In genomic region chr19:37239096-37239495, GRCm38 (mm10) we compare ENCODE assay signal across 10 mouse cellular contexts. TPM values are rescaled to one million over a fixed set of nuclear protein-coding genes. Genes with fewer than 3 reads are reported as not detected.
A peak's percentile ranks its signal among the peaks of the same experiment; 100 is the strongest.
DNase-seq lines count a peak whose midpoint lies in the region; TF ChIP-seq lines count a peak whose summit lies in the region.
"Had no signal": no experiment of that assay in that cellular context is flagged by ENCODE, and none has a peak within 500 bp of the region (broad histone marks: within the 10 kb centered on the region; RNA-seq: fewer than 3 reads in every experiment).

No protein-coding gene starts in this region.

- DNase-seq in gastrocnemius, postnatal 10 days, result peak; percentile 29
- DNase-seq in gastrocnemius, postnatal 25 days, result no peak
- peak; percentile 70 for DNase-seq in testis, postnatal 10 days (ENCODE audit: low spot score)
- DNase-seq in testis, postnatal 14 days (ENCODE audit: low spot score), result no peak
- DNase-seq in kidney, postnatal 4 days, result peak; percentile 75 to 77
- DNase-seq in splenic B cell, adult 2 months (ENCODE audit: low read depth, low spot score), result peak; percentile 38
- no peak for DNase-seq in left cerebral cortex, postnatal 25 days (ENCODE audit: low spot score in 2 of 2)
- DNase-seq in left cerebral cortex, adult 2 months (ENCODE audit: extremely low spot score in 1 of 2, low spot score in 2 of 2), result no peak

- no peak overlapping the region for H3K27ac ChIP-seq in left cerebral cortex, adult 2 months
- H3K27ac ChIP-seq: heart, embryonic 15.5 days; neural tube, embryonic 12.5 days had no signal

- no peak overlapping the region for H3K4me3 ChIP-seq in left cerebral cortex, adult 2 months
- H3K4me3 ChIP-seq: heart, embryonic 15.5 days; neural tube, embryonic 12.5 days had no signal

- no peaks in the 10 kb centered on the region for H3K36me3 ChIP-seq in splenic B cell, adult 2 months (ENCODE audit: control insufficient read depth, insufficient read depth, low read length, poor library complexity, severe bottlenecking)
- H3K36me3 ChIP-seq: heart, embryonic 15.5 days; neural tube, embryonic 12.5 days had no signal

- H3K27me3 ChIP-seq in splenic B cell, adult 2 months (ENCODE audit: control insufficient read depth, insufficient read depth, low read length, poor library complexity, severe bottlenecking), result no peaks in the 10 kb centered on the region

- no peak for TF ChIP-seq CTCF in left cerebral cortex, adult 2 months (IDR thresholded peaks at IDR 0.05)

- intact Hi-C loops in left cerebral cortex, postnatal 25 days (cut with DNase I), result no loop called here
- intact Hi-C loops in left cerebral cortex, adult 2 months (cut with DNase I), result no loop called here

RNA-seq across cellular contexts. Expression of gene Cpeb3, which starts 30.7 kb away (rescaled TPM):
- 10 to 100 TPM; 30.4 to 32.3 TPM for total RNA-seq in gastrocnemius, postnatal 10 days (2021)
- total RNA-seq in gastrocnemius, postnatal 25 days (2021), result 10 to 100 TPM; 35.8 to 44.6 TPM
- 10 to 100 TPM; 78.9 to 83.5 TPM for total RNA-seq in left cerebral cortex, postnatal 25 days (2021)
- total RNA-seq in left cerebral cortex, adult 2 months (2021), result 10 to 100 TPM; 87.0 to 96.0 TPM

RNA-seq across cellular contexts. Expression of gene March5, which starts 31.8 kb away (rescaled TPM):
- 10 to 100 TPM; 56.7 to 66.6 TPM for total RNA-seq in gastrocnemius, postnatal 10 days (2021)
- 10 to 100 TPM; 70.3 to 72.6 TPM for total RNA-seq in gastrocnemius, postnatal 25 days (2021)
- total RNA-seq in left cerebral cortex, postnatal 25 days (2021), result 10 to 100 TPM; 85.1 to 90.4 TPM
- 10 to 100 TPM; 82.6 to 96.0 TPM for total RNA-seq in left cerebral cortex, adult 2 months (2021)

Comparison
In these comparisons a context has a peak if more than half of its experiments do, and no peak if none do; other contexts are left out.
1. DNase-seq: peak in gastrocnemius, postnatal 10 days (single experiment), testis, postnatal 10 days (single experiment), kidney, postnatal 4 days (2 of 2) and splenic B cell, adult 2 months (single experiment); none in gastrocnemius, postnatal 25 days (single experiment), testis, postnatal 14 days (single experiment), left cerebral cortex, postnatal 25 days (0 of 2) and left cerebral cortex, adult 2 months (0 of 2).